Mouse (Mus musculus): Measurements from ENCODE around the gene N4bp2l1. TPM values are rescaled to one million over a fixed set of nuclear protein-coding genes. Genes with fewer than 3 reads are reported as not detected.
"Not testable (repeated sequence)": the region's sequence is repeated elsewhere in the genome, so short reads cannot be mapped to it uniquely, and the experiment has no call there.

Gene N4bp2l1
- total RNA-seq (2022) = 10 to 100 TPM; 53.3 to 56.8 (median 55.8) TPM

- no peak for DNase-seq (ENCODE audit: low spot score in 2 of 2)
Measured at GRCm38 (mm10) chr5:150597088-150597487, at the start of gene N4bp2l1. Gene N4bp2l1 (minus strand): TSS chr5:150597188.

- DNase-seq (ENCODE audit: low spot score in 2 of 2) = no peak
Measured at GRCm38 (mm10) chr5:150644926-150645325, 47.9 kb upstream of the N4bp2l1 start.

DNA sequence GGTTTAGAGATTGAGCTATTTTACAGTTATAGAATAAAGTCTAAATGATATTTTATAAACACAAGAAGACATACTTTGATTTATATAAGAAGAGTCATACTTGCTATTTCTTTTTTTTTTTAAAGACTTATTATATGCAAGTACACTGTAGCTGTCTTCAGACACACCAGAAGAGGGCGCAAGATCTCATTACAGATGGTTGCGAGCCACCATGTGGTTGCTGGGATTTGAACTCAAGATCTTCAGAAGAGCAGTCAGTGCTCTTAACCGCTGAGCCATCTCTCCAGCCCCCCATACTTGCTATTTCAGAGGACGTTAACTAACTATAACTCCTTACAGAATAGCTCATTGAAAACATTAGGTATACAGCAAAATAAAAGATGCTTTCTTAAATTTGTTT lies 46.4 kb upstream of the N4bp2l1 start:
- not testable (repeated sequence) for DNase-seq (ENCODE audit: low spot score in 2 of 2)

DNA sequence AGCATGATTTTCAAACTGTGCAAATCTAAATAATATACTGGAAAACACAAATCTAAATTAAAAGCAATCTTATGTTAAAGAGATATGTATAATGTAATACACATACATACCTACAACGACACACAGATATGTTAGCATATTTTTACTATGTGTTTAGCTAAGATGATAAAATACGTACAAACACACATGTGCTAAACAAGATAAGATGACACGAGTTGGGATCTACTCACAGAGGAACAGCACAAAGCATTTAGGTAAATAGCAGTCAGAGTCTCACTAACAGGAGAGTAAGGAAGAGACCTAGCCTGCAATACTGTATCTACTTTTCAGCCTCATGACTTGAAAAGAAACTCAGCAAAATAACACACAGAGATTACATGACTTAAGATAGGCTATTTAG lies 44.5 kb upstream of the N4bp2l1 start:
- no peak for DNase-seq (ENCODE audit: low spot score in 2 of 2)

DNA sequence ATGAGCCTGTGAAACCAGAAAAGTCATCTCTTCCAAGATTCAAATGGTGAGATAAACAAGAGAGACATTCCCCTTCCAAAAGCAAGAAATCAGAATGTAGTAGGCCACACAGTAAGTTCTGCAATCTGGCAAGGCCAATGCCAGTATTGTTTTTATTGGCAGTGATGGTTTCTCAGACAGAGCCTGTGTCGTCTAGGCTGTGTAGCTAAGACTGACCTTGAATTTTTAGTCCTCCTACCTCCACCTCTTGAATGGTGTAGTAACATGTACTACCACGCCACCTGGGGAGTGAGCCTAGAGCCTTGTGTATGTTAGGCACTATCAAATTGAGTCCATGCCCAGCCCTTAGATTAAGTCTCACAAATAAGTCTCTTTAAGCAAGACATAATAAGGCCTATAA lies 32.7 kb upstream of the N4bp2l1 start:
- no peak for DNase-seq (ENCODE audit: low spot score in 2 of 2)

- DNase-seq (ENCODE audit: low spot score in 2 of 2) = no peak
Measured at GRCm38 (mm10) chr5:150629272-150629671, 32.3 kb upstream of the N4bp2l1 start.

GRCm38 (mm10) chr5:150625528-150625927 lies 28.5 kb upstream of the N4bp2l1 start:
- DNase-seq (ENCODE audit: low spot score in 2 of 2) = no peak

GRCm38 (mm10) chr5:150622792-150623191 lies 25.8 kb upstream of the N4bp2l1 start:
- DNase-seq (ENCODE audit: low spot score in 2 of 2) = no peak

- DNase-seq (ENCODE audit: low spot score in 2 of 2) = no peak
Measured at GRCm38 (mm10) chr5:150621592-150621991, 24.6 kb upstream of the N4bp2l1 start.

DNA sequence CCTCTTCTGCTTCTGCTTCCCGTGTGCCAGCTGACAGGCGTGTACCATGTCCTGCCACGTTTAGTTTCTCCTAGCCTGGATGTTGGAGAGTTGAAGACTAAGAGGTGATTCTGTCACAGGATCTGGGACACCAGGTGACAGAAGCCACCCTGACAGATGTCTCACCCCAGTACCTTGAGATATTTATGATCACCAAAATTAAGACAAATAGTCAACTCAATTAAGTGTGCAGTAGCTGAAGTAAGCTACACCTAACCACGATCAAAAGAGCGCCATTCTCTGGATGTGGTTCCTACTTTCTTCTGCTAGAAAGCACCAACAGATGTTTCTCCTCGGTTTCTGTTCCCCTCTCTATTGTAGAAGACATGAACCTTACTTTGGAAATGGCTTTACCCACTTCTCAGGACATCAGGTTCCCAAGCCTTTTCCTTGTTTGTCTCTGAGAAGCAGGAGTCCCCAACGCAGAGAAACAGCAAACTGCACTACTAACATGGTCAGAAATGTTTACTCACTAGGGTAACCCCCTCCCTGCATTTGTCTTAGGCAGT lies 23.7 kb upstream of the N4bp2l1 start:
- no peak for DNase-seq (ENCODE audit: low spot score in 2 of 2)

GRCm38 (mm10) chr5:150618599-150619355 lies 21.8 kb upstream of the N4bp2l1 start:
- DNase-seq (ENCODE audit: low spot score in 2 of 2) = no peak

GRCm38 (mm10) chr5:150616731-150617130 lies 19.7 kb upstream of the N4bp2l1 start:
- DNase-seq (ENCODE audit: low spot score in 2 of 2) = no peak

- no peak for DNase-seq (ENCODE audit: low spot score in 2 of 2)
Measured at GRCm38 (mm10) chr5:150616216-150616615, 19.2 kb upstream of the N4bp2l1 start.

DNA sequence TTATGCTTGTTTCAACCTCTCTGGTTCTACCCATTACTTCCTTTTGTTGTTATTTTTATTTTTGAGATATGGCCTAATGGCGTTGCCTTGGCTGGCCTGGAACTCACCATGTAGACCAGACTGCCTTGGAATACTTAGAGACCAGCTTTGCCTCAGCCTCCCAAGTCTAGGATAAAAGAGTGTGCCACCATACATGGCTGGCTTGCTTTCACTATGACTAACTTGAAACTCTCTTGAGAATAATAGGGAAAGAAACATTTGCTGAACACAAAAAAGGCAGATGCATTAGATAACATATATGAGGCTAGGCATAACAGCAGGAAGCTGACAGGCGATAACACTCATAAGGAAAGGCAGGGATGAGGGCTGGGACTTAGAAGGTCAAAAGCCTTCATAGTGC lies 17.1 kb upstream of the N4bp2l1 start:
- DNase-seq (ENCODE audit: low spot score in 2 of 2) = no peak

GRCm38 (mm10) chr5:150611697-150612096 lies 14.7 kb upstream of the N4bp2l1 start:
- DNase-seq (ENCODE audit: low spot score in 2 of 2) = no peak

DNA sequence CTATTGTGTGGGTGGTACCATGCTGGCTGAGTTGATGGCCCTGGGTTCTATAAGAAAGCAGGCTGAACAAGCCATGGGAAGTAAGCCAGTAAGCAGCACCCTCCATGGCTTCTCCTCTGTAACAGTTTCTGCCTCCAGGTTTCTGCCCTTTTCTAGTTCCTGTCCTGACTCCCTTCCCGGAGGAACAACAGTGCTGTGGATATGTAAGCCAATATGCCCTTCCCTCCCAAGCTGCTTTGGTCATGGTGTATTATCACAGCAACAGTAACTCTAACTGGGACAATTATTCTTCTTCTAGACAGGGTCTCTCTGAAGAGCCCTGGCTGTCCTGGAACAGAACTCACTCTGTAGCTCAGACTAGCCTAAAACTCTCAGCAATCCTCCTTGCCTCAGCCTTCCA lies 14.1 kb upstream of the N4bp2l1 start:
- no peak for DNase-seq (ENCODE audit: low spot score in 2 of 2)

DNA sequence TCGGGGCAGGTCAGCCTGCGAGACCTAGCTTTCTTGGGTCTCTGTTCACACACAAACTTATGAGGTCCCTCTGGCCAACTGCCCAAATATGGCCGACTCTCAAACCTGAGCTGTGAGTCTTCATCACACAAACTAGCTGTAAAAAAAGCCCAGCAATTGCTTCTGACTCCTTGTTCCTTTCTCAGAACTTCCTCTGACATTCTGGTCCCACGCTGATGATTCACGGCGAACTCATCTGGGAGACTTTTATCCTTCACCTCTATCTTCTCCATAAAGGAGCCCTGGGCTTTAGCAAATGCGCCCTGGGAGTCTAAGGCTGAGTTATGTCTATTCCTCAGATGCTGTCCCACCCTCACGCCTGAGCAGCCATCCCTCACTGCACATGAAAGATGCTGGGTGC lies 10.6 kb upstream of the N4bp2l1 start:
- no peak for DNase-seq (ENCODE audit: low spot score in 2 of 2)

- no peak for DNase-seq (ENCODE audit: low spot score in 2 of 2)
Measured at GRCm38 (mm10) chr5:150606131-150606530, 9.1 kb upstream of the N4bp2l1 start.

DNA sequence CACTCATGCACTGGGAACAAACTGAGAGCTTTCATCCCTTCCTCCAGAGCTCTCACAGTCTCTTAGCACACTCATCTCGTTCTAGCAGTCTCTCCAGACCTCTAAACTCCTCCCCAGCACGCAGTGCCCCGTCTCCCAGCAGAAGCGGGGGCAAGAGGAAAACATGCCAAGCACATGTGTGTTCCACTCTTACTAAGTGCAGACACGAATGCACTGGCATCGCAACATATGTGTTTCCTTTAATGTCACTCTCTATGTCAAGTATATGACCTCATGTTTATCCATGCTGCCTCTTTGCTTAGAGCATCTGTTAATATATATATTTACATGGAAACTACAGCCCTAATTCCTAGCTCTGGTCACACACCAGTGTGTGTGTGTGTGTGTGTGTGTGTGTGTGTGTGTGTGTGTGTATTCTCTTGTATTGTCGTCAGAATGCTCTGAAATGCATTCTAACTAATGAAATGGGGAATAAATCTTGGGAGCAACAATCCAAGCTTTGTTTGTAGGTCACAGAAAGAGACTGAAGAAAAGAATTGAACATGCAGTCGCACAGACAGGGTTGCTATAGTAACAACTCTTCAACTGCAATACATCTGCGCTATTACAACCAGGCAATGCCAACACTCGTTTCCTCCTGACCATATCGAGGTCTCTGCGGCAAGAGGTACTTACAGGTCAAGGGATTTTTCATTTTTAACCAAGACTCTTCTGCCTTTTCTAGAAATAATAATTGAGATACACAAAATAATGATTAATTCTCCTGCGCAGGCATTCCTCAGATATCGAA lies 4.6 kb upstream of the N4bp2l1 start:
- no peak for DNase-seq (ENCODE audit: low spot score in 2 of 2)

DNA sequence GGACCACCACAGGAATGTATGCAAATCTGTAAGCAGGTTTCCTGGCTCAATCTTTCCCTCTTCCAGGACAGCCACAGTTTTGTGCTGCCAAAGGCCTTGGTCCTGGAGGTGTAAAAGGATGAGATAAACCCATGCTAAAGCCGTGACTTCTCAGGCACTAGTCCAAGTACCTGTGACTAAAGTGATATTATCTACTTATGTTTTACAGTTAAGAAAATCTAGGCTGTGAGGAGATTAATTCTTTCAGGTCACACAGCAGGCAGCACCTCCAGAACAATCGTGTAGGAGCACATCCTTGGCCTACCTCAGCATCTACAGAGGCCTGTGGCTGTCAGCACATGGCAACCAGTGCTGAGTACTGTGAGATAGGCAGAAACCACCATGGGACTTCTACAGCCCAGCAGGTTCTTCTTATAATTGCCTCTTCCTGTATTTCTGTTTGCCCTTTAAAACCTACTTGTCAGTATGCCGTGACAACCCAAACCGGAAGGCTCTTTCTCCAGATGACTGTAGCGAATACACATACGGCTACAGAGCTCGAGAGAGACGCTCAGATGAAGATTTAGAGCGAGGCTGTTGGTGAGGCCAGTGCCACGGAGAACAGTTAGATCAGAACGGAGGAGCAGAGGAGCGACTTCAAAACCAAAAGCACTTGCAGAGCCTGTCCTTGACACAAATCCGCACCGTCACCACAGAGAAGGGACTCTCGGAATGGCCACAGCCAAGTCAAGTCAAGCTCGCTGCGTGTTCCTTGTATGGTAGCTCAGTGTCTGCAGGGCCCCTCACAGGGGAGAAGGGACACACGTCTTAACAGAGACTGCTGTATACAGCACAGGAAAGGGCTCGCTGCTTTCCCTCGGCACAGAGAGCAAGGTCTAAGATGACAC lies 3.8 kb upstream of the N4bp2l1 start:
- no peak for DNase-seq (ENCODE audit: low spot score in 2 of 2)

Data from left cerebral cortex, adult 8-10 months (tissue).